Mouse (Mus musculus) ES-Bruce4 (cell line): ENCODE measurements around the gene Pou2f2. TPM values are rescaled to one million over a fixed set of nuclear protein-coding genes. Genes with fewer than 3 reads are reported as not detected.

Experiments
- H3K27ac ChIP-seq: 2 replicates; pipeline ENCODE4 v1.5.1; 2012; ENCODE audit warnings: low read length, inconsistent platforms; ENCODE audit not compliant: insufficient read depth
- H3K27me3 ChIP-seq: 2 replicates; pipeline ENCODE4 v1.6.1; 2012; ENCODE audit warnings: mild to moderate bottlenecking, low read length, inconsistent platforms; ENCODE audit not compliant: control insufficient read depth, poor library complexity, insufficient read depth, severe bottlenecking
- H3K36me3 ChIP-seq: 2 replicates; pipeline ENCODE4 v1.6.1; 2012; ENCODE audit warnings: inconsistent platforms, mild to moderate bottlenecking, low read length, moderate library complexity; ENCODE audit not compliant: control insufficient read depth, poor library complexity, insufficient read depth, severe bottlenecking
- H3K4me1 ChIP-seq: one replicate; pipeline ENCODE4 v1.8.1; 2011; ENCODE audit warnings: low read length; ENCODE audit not compliant: control insufficient read depth, insufficient read depth
- H3K4me3 ChIP-seq: 2 replicates; pipeline ENCODE4 v1.5.1; 2011; ENCODE audit warnings: low read depth, mild to moderate bottlenecking, low read length
- H3K9ac ChIP-seq: 2 replicates; pipeline ENCODE4 v1.6.1; 2012; ENCODE audit warnings: low read depth, mild to moderate bottlenecking, inconsistent platforms; ENCODE audit not compliant: poor library complexity, severe bottlenecking
- H3K9me3 ChIP-seq: replicated peaks from 2 replicates; pipeline ENCODE4 v1.6.1; 2012; ENCODE audit warnings: mild to moderate bottlenecking, low read length, inconsistent platforms; ENCODE audit not compliant: control insufficient read depth, poor library complexity, insufficient read depth, severe bottlenecking
- CTCF ChIP-seq: IDR thresholded peaks from one replicate; pipeline ENCODE4 v1.8.1; 2011; ENCODE audit warnings: low read depth, low read length
- EP300 ChIP-seq: IDR thresholded peaks from 2 replicates; pipeline ENCODE4 v1.6.1; 2011; ENCODE audit warnings: low read depth, low read length; ENCODE audit not compliant: insufficient read depth
- POLR2A ChIP-seq: IDR thresholded peaks from one replicate; pipeline ENCODE4 v1.8.1; 2011; ENCODE audit warnings: low read length; ENCODE audit not compliant: insufficient read depth
- polyA plus RNA-seq: library from polyadenylated mRNA; stranded (reverse); fragments of >200 nt; gene quantifications from 2 replicates; pipeline ENCODE4 v1.2.4, GENCODE M21; 2011; ENCODE audit warnings: low read depth; ENCODE audit not compliant: missing spikeins, insufficient read depth, insufficient read length

Pou2f2 gene
- polyA plus RNA-seq, 1 experiment: 1.8 TPM

DNA sequence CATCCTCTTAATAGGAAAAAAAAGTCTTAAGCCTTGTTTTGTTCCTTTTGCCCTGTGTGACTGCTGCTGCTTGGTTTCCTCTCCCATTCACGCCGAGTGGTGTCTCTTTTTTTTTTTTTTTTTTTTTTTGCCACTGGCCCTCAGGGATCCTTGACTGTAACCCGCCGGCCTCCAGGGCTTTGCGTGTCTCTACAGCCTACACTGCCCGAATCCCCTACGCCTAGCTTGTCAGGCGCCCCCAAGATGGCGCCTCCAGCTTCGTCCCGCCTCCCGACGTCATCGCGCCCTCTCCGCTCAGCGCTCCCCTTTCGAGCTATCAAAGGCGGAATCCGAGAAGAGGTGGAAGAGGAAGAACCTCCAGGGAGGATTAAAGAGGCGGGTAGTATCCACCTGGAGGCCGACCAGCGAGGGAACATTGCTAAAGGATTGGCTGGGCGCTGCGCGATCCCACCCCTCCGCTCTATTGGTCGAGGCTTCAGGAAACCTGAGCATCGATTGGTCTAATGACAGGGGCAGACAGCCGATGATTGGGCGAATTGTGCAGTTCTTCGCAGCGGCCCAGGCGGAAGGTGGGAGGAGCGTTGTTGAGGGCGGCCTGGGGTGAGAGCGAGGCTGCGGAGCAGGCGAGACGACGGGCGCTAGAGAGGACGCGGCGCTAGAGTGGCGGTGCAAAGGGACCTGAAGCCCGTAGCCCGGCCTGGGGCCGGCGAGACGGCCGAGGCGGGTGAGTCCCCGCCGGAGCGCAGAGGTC lies 102.7 kb downstream of the Pou2f2 start:
- H3K27ac ChIP-seq: peak overlapping the region; percentile 61
- H3K9me3 ChIP-seq: no peaks in the 10 kb centered on the region
- peaks cover 20% of the 10 kb centered on the region for H3K36me3 ChIP-seq
- H3K4me1 ChIP-seq: peaks cover 5% of the 10 kb centered on the region
- TF ChIP-seq POLR2A: peak; percentile 71
- TF ChIP-seq CTCF: no peak
- H3K4me3 ChIP-seq: peak overlapping the region; percentile 90
- no peaks in the 10 kb centered on the region for H3K27me3 ChIP-seq
- H3K9ac ChIP-seq: peak overlapping the region; percentile 98

DNA sequence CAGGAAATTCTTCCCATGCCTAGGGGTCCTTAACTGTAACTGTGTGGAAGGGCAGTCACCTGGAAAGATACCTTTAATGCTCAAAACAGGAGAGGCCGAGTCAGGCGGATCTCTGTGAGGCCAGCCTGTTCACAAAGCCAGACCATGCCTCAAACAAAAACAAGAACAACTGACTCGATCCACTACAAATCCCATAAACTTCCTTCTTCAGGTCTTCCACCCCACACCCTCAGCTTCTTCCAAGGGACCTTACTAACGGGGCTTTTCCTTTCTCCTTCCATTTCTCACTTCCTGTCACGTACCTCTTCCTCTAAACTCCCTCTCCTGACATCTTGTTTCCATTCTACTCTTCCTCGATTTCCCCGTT lies 103.2 kb downstream of the Pou2f2 start:
- Histone ChIP-seq H3K27me3 (no peaks in the 10 kb centered on the region), H3K4me3 (peak overlapping the region; percentile 76), H3K9me3 (no peaks in the 10 kb centered on the region), H3K9ac (peak overlapping the region; percentile 74), H3K27ac (peak overlapping the region; percentile 61), H3K36me3 (peaks cover 15% of the 10 kb centered on the region; the same call in 1 of the 2 replicates), H3K4me1 (peaks cover 2% of the 10 kb centered on the region)
- TF ChIP-seq CTCF: no peak

DNA sequence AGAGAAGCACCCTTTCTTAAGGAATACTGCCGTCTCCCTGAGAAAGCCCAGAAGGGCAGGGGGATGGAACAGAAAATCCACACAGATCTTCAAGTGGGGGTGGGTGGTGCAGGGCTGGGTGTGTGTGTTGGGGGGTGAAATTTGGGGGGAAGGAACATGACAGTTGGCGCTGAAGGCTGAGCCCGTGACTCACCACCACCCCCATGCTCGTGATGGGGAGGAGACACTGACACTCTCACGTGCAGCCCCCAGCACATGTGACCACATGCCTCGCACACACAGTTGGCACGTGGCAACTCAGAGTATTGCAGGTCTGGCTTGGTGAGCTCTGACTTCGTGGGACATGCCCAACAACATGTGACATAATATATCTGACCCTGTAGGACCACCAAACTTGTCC lies 105.6 kb downstream of the Pou2f2 start:
- Histone ChIP-seq H3K9ac (no peak overlapping the region), H3K27ac (no peak overlapping the region), H3K4me3 (no peak overlapping the region), H3K27me3 (no peaks in the 10 kb centered on the region), H3K9me3 (no peaks in the 10 kb centered on the region), H3K36me3 (no peaks in the 10 kb centered on the region), H3K4me1 (peaks cover 1% of the 10 kb centered on the region)
- no peak for TF ChIP-seq CTCF
- no peak for TF ChIP-seq EP300
- TF ChIP-seq POLR2A: no peak

DNA sequence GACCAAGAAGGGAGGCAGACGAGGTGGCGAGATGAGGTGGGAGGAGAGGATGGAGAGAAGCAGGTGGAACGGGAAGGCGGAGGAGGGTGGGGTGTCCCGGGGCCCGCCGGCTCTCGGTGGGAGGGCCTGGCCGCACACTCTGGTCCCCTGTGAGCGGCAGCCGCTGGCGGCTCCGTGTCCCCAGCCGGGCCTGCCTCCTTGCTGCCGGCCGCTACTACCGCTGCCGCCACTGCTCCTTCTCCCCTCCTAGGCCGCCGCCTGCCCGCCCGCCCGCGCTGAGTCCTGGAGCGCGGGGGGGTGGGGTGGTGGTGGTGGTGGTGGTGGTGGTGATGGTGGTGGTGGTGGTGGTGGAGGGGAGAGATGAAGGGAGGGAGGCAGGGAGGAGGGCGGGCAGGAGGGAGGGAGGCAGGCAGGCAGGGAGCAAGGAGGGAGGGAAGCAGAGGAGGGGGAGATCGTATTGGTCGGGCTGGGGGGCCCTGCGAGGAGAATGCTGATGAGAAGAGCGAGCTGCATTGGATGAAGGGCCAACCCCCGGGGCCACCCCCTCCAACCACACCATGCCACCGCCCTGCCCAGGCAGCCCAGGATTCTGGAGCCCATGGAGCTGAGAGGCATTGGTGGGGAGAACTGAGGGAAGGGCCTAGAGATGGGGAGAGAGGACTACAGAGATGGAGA lies 106.7 kb downstream of the Pou2f2 start:
- H3K9me3 ChIP-seq: no peaks in the 10 kb centered on the region
- H3K27ac ChIP-seq: no peak overlapping the region
- H3K9ac ChIP-seq: peak overlapping the region; percentile 65
- H3K4me1 ChIP-seq: no peaks in the 10 kb centered on the region
- H3K27me3 ChIP-seq: no peaks in the 10 kb centered on the region
- no peak for TF ChIP-seq CTCF
- no peak for TF ChIP-seq POLR2A
- no peak for TF ChIP-seq EP300
- H3K36me3 ChIP-seq: no peaks in the 10 kb centered on the region
- peak overlapping the region; percentile 87 for H3K4me3 ChIP-seq

DNA sequence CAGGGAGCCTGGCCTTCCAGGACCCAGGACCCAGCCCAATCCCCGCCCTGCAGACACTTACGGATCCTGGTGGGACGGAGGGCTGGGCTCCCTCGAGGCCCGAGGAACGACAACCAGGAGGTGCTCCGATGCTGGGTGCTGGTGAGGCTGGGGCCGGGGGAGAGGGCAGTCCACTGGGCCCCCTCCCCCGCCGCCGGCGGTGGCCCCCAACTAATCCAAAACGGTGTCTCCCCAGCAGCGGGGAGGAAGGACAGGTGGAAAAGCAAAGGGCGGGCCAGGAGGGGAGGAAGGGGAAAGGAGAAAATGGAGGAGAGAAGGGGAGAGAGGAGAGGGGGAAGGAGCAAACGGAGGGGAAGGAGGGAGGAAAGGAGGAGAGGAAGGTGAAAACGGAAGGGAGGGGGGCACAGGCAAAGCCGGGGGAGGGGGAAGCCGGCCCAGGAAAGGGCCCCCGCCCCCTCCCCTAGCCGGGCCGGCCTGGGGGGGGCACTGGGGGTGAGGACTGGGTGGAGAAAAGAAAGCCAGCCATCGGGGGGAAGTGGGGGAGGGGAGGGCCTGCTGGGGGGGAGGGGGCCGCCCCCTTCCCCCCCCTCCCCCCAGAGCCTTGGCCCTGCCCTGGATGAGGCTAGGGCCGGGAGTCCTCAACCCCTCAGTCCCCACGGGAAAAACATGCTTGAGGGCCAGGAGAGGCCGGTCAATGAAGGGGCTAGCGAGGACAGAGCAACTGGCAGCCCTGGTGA lies 107.4 kb downstream of the Pou2f2 start, which contains the start of the genes Grik5 and Zfp574:
Grik5 (minus strand) TSS at position 368 of the 737 bp plus-strand sequence.
Zfp574 (plus strand) TSS at position 589 of the 737 bp plus-strand sequence.
- H3K9ac ChIP-seq: peak within 1 kb of the TSS; percentile 65
- no peak within 1 kb of the TSS for H3K27ac ChIP-seq
- H3K36me3 ChIP-seq: no peaks in the 10 kb centered on the region
- no peaks in the 10 kb centered on the region for H3K4me1 ChIP-seq
- TF ChIP-seq POLR2A: no peak
- no peak for TF ChIP-seq CTCF
- TF ChIP-seq EP300: no peak
- H3K4me3 ChIP-seq: peak within 1 kb of the TSS; percentile 87
- H3K9me3 ChIP-seq: no peaks in the 10 kb centered on the region
- no peaks in the 10 kb centered on the region for H3K27me3 ChIP-seq

DNA sequence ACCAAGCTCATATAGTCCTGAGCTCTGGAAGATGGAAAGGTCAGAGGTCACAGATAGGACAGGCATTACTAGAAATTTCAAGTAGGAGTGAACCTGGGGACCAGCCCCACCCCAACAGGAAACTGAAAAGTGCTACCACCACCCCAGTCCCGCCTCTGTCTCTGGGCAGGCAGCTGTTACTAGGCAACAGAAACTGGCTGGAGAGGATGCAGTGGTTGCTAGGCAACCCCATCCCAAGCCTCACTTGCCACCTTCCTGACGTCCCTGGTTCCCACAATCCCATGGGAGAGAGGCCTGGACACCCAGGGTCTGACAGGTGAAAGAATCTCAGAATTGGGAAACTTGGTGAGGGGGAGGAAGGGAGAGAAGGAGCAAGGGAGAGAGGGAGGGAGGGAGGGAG lies 110.8 kb downstream of the Pou2f2 start:
- Histone ChIP-seq H3K9ac (no peak overlapping the region), H3K27ac (no peak overlapping the region), H3K27me3 (no peaks in the 10 kb centered on the region), H3K9me3 (no peaks in the 10 kb centered on the region), H3K36me3 (no peaks in the 10 kb centered on the region), H3K4me3 (no peak overlapping the region), H3K4me1 (no peaks in the 10 kb centered on the region)
- no peak for TF ChIP-seq EP300
- TF ChIP-seq CTCF: no peak
